Mouse (Mus musculus): ENCODE data around the gene Has3. TPM values are rescaled to one million over a fixed set of nuclear protein-coding genes. Genes with fewer than 3 reads are reported as not detected.

The Has3 gene
- total and polyA plus RNA-seq, 3 experiments, result 0.66 TPM; not detected in 2

DNA sequence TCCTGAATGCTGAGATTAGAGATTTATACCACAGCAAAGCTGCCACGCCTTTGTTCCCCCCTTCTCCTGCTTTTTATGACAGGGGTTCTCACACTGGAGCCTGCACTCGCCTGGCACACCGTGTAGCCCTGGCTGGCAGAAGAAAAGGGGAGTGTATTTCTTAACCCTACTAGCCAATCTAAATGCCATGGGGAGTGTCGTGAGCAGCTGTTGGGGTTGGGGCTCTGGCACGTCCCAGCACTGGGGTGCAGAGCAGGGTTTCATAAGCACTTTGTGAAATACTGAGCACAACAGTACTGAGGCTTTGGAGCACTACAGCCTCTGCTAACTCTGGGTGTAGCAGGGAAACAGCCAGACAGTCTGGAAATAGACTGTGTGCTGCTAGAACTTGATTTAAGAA, 29.4 kb downstream of the Has3 start:
- H3K9me3 ChIP-seq (replicated peaks), result no peaks in the 10 kb centered on the region
- H3K4me1 ChIP-seq (ENCODE audit: insufficient read depth, low read depth, low read length), result peaks cover 59% of the 10 kb centered on the region
- no peak overlapping the region for H3K4me3 ChIP-seq (ENCODE audit: low read depth, low read length)
- H3K27me3 ChIP-seq (ENCODE audit: insufficient read depth, low read length), result no peaks in the 10 kb centered on the region
- TF ChIP-seq POLR2AphosphoS5 (IDR thresholded peaks at IDR 0.05; ENCODE audit: insufficient replicate concordance, low read depth, low read length) (no peak), CTCF (IDR thresholded peaks at IDR 0.05; ENCODE audit: low read depth, low read length) (no peak), TAL1 (conservative IDR thresholded peaks at IDR 0.05; ENCODE audit: low read depth, low read length) (no peak), GATA2 (IDR thresholded peaks at IDR 0.05; ENCODE audit: borderline replicate concordance, low read depth, low read length) (no peak), GATA1 (IDR thresholded peaks at IDR 0.05; ENCODE audit: borderline replicate concordance, low read length) (no peak)
- no peak for ATAC-seq (ENCODE audit: extremely low read depth, insufficient number of reproducible peaks, low FRiP score, poor library complexity, severe bottlenecking)
- peaks cover 100% of the 10 kb centered on the region for H3K36me3 ChIP-seq (replicated peaks)
- DNase-seq (ENCODE audit: low spot score), result no peak

GRCm38 (mm10) chr8:106905727-106906480, 35.9 kb downstream of the Has3 start:
- H3K36me3 ChIP-seq (replicated peaks), result peaks cover 89% of the 10 kb centered on the region
- no peaks in the 10 kb centered on the region for H3K27me3 ChIP-seq (ENCODE audit: insufficient read depth, low read length)
- peaks cover 12% of the 10 kb centered on the region; the same call in 1 of the 2 replicates for H3K4me1 ChIP-seq (ENCODE audit: insufficient read depth, low read depth, low read length)
- H3K9me3 ChIP-seq (replicated peaks), result no peaks in the 10 kb centered on the region
- H3K4me3 ChIP-seq (ENCODE audit: low read depth, low read length), result no peak overlapping the region
- TF ChIP-seq GATA2 (IDR thresholded peaks at IDR 0.05; ENCODE audit: borderline replicate concordance, low read depth, low read length) (no peak), TAL1 (conservative IDR thresholded peaks at IDR 0.05; ENCODE audit: low read depth, low read length) (no peak), CTCF (IDR thresholded peaks at IDR 0.05; ENCODE audit: low read depth, low read length) (no peak), POLR2AphosphoS5 (IDR thresholded peaks at IDR 0.05; ENCODE audit: insufficient replicate concordance, low read depth, low read length) (no peak), GATA1 (IDR thresholded peaks at IDR 0.05; ENCODE audit: borderline replicate concordance, low read length) (no peak)
- no peak for ATAC-seq (ENCODE audit: extremely low read depth, insufficient number of reproducible peaks, low FRiP score, poor library complexity, severe bottlenecking)
- no peak for DNase-seq (ENCODE audit: low spot score)

DNA sequence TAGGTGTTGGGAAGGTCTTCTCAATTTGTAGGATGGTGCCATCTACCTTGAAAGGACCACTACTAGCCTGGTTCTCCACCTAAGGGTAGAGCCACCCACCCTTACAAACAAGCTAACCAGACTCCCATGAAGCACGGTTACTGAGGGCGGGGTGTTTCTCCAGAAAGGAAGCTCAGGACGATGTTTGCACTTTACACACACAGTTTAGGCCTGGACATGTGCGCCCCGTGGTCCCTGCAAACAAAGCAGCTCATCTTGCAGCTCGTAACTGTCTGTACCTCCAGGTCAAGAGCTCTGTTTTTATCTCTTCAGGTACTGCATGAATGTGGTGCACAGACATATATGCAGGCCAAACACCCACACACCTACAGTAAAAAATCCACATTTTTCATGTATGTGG, 36.6 kb downstream of the Has3 start:
- no peaks in the 10 kb centered on the region for H3K27me3 ChIP-seq (ENCODE audit: insufficient read depth, low read length)
- peaks cover 7% of the 10 kb centered on the region; the same call in 1 of the 2 replicates for H3K4me1 ChIP-seq (ENCODE audit: insufficient read depth, low read depth, low read length)
- peaks cover 89% of the 10 kb centered on the region for H3K36me3 ChIP-seq (replicated peaks)
- ATAC-seq (ENCODE audit: extremely low read depth, insufficient number of reproducible peaks, low FRiP score, poor library complexity, severe bottlenecking) (no peak), DNase-seq (ENCODE audit: low spot score) (no peak)
- H3K9me3 ChIP-seq (replicated peaks), result no peaks in the 10 kb centered on the region
- TF ChIP-seq TAL1 (conservative IDR thresholded peaks at IDR 0.05; ENCODE audit: low read depth, low read length) (no peak), CTCF (IDR thresholded peaks at IDR 0.05; ENCODE audit: low read depth, low read length) (no peak), POLR2AphosphoS5 (IDR thresholded peaks at IDR 0.05; ENCODE audit: insufficient replicate concordance, low read depth, low read length) (no peak), GATA1 (IDR thresholded peaks at IDR 0.05; ENCODE audit: borderline replicate concordance, low read length) (no peak), GATA2 (IDR thresholded peaks at IDR 0.05; ENCODE audit: borderline replicate concordance, low read depth, low read length) (no peak)
- H3K4me3 ChIP-seq (ENCODE audit: low read depth, low read length), result no peak overlapping the region

DNA sequence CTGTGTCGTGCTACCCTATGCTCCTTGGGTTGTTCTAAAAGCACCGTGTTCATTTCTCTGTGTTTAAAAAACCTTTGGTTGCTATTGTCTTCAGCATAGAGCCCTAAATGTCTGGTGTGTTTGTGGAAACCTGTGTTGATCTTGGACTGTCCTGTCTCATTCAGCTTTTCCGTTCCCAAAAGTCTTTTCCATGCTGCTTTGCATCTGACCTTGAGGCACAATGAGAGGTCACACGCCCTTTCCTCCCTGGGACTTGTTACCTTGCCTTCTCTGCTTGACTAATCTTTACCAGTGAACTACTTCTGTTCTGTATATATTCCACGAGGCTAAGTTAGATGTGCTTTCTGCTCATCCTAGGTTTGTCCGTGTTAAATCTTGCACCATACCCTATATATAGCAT, 37.4 kb downstream of the Has3 start:
- DNase-seq (ENCODE audit: low spot score) (no peak), ATAC-seq (ENCODE audit: extremely low read depth, insufficient number of reproducible peaks, low FRiP score, poor library complexity, severe bottlenecking) (no peak)
- no peak overlapping the region for H3K4me3 ChIP-seq (ENCODE audit: low read depth, low read length)
- TF ChIP-seq POLR2AphosphoS5 (IDR thresholded peaks at IDR 0.05; ENCODE audit: insufficient replicate concordance, low read depth, low read length), result no peak
- TF ChIP-seq GATA2 (IDR thresholded peaks at IDR 0.05; ENCODE audit: borderline replicate concordance, low read depth, low read length), result no peak
- TF ChIP-seq GATA1 (IDR thresholded peaks at IDR 0.05; ENCODE audit: borderline replicate concordance, low read length), result no peak
- TF ChIP-seq CTCF (IDR thresholded peaks at IDR 0.05; ENCODE audit: low read depth, low read length), result no peak
- TF ChIP-seq TAL1 (conservative IDR thresholded peaks at IDR 0.05; ENCODE audit: low read depth, low read length), result no peak
- H3K4me1 ChIP-seq (ENCODE audit: insufficient read depth, low read depth, low read length), result peaks cover under 1% of the 10 kb centered on the region; the same call in 1 of the 2 replicates
- H3K36me3 ChIP-seq (replicated peaks), result peaks cover 89% of the 10 kb centered on the region
- H3K27me3 ChIP-seq (ENCODE audit: insufficient read depth, low read length), result no peaks in the 10 kb centered on the region
- H3K9me3 ChIP-seq (replicated peaks), result no peaks in the 10 kb centered on the region

- H3K36me3 ChIP-seq (replicated peaks), result peaks cover 87% of the 10 kb centered on the region
- H3K9me3 ChIP-seq (replicated peaks), result no peaks in the 10 kb centered on the region
- H3K27me3 ChIP-seq (ENCODE audit: insufficient read depth, low read length), result no peaks in the 10 kb centered on the region
- no peaks in the 10 kb centered on the region; the same call in 1 of the 2 replicates for H3K4me1 ChIP-seq (ENCODE audit: insufficient read depth, low read depth, low read length)
- no peak for DNase-seq (ENCODE audit: low spot score)
- ATAC-seq (ENCODE audit: extremely low read depth, insufficient number of reproducible peaks, low FRiP score, poor library complexity, severe bottlenecking), result no peak
- TF ChIP-seq GATA1 (IDR thresholded peaks at IDR 0.05; ENCODE audit: borderline replicate concordance, low read length) (no peak), GATA2 (IDR thresholded peaks at IDR 0.05; ENCODE audit: borderline replicate concordance, low read depth, low read length) (no peak), CTCF (IDR thresholded peaks at IDR 0.05; ENCODE audit: low read depth, low read length) (no peak), TAL1 (conservative IDR thresholded peaks at IDR 0.05; ENCODE audit: low read depth, low read length) (no peak), POLR2AphosphoS5 (IDR thresholded peaks at IDR 0.05; ENCODE audit: insufficient replicate concordance, low read depth, low read length) (no peak)
- H3K4me3 ChIP-seq (ENCODE audit: low read depth, low read length), result no peak overlapping the region
These were observed 38.2 kb downstream of the Has3 start for GRCm38 (mm10) chr8:106908291-106908690.

DNA sequence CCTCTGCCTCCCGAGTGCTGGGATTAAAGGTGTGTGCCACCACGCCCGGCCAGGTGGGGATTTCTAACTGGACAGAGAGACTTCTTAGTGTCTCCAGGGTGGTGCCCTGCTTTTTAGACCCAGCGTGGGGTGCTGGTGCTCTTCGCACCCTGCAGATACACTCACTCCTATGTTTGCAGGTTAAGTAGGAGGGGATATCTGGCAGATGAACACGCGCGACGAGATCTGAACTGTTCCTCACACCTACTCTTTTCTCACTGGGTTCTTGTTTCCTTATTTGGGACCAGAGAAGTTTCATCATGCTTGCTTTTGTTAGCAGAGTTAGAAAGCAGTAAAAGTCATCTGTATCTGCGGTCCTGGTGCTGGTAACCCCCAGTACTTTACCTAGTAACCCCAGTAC, 43.6 kb downstream of the Has3 start:
- Histone ChIP-seq H3K4me3 (ENCODE audit: low read depth, low read length) (no peak overlapping the region), H3K27me3 (ENCODE audit: insufficient read depth, low read length) (no peaks in the 10 kb centered on the region), H3K4me1 (ENCODE audit: insufficient read depth, low read depth, low read length) (no peaks in the 10 kb centered on the region; the same call in 1 of the 2 replicates), H3K36me3 (replicated peaks) (peaks cover 85% of the 10 kb centered on the region), H3K9me3 (replicated peaks) (no peaks in the 10 kb centered on the region)
- ATAC-seq (ENCODE audit: extremely low read depth, insufficient number of reproducible peaks, low FRiP score, poor library complexity, severe bottlenecking) (no peak), DNase-seq (ENCODE audit: low spot score) (no peak)
- TF ChIP-seq POLR2AphosphoS5 (IDR thresholded peaks at IDR 0.05; ENCODE audit: insufficient replicate concordance, low read depth, low read length), result no peak
- TF ChIP-seq TAL1 (conservative IDR thresholded peaks at IDR 0.05; ENCODE audit: low read depth, low read length), result no peak
- no peak for TF ChIP-seq GATA1 (IDR thresholded peaks at IDR 0.05; ENCODE audit: borderline replicate concordance, low read length)
- TF ChIP-seq CTCF (IDR thresholded peaks at IDR 0.05; ENCODE audit: low read depth, low read length), result no peak
- TF ChIP-seq GATA2 (IDR thresholded peaks at IDR 0.05; ENCODE audit: borderline replicate concordance, low read depth, low read length), result no peak
